ENCODE assay signal across 10 mouse cellular contexts in the genomic region with DNA sequence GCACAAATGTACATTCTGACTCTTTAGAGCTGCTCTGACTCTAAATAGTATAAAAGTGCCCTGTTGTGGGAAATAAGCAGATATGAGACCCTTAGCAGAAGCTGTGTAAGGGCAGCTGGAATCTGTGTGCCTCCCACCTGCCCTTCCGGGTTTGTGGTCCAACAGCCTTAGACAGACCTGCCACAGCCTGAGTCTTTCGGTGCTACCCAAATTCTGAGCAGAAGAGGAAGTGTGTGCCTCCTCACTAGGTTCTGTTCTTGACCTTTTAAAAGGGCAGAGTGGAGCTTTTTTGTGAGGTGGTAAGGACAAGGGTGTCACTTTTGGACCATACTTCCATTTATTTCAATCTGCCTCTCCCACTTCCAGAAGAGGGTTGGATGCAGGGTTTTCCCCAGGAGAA. TPM values are rescaled to one million over a fixed set of nuclear protein-coding genes. Genes with fewer than 3 reads are reported as not detected.
A peak's percentile ranks its signal among the peaks of the same experiment; 100 is the strongest.
DNase-seq lines count a peak whose midpoint lies in the region; ATAC-seq and TF ChIP-seq lines count a peak whose summit lies in the region.
"Had no signal": no experiment of that assay in that cellular context is flagged by ENCODE, and none has a peak within 500 bp of the region (broad histone marks: within the 10 kb centered on the region; RNA-seq: fewer than 3 reads in every experiment).

No protein-coding gene starts in this region.

- H3K9ac ChIP-seq in heart, postnatal 0 days (replicated peaks; ENCODE audit: low read depth, low read length): no peak overlapping the region
- no peak overlapping the region for H3K9ac ChIP-seq in midbrain, embryonic 13.5 days (replicated peaks)
- H3K9ac ChIP-seq: midbrain, embryonic 15.5 days had no signal

- intact Hi-C loops in heart, postnatal 36 days (cut with DNase I): no loop called here

- DNase-seq in heart, postnatal 0 days (ENCODE audit: low spot score): no peak
- no peak for DNase-seq in heart, postnatal 36 days
- peak; percentile 86 for DNase-seq in A20 (ENCODE audit: low read depth, low spot score)
- no peak for DNase-seq in layer of hippocampus, adult 9-11 months
- DNase-seq in embryo, embryonic 10.5 days (ENCODE audit: low spot score): no peak
- DNase-seq: cerebellum, adult 8-10 months had no signal

- no peak for ATAC-seq in heart, postnatal 0 days (ENCODE audit: insufficient read depth, low read depth)
- ATAC-seq in megakaryocyte progenitor cell, adult 5-6 weeks (replicated peaks; ENCODE audit: poor library complexity): peak; percentile 33
- no peak for ATAC-seq in midbrain, embryonic 13.5 days
- ATAC-seq: midbrain, embryonic 15.5 days had no signal

- H3K9me3 ChIP-seq in heart, postnatal 0 days (replicated peaks; ENCODE audit: control insufficient read depth, low read length): no peaks in the 10 kb centered on the region
- no peaks in the 10 kb centered on the region for H3K9me3 ChIP-seq in midbrain, embryonic 13.5 days
- H3K9me3 ChIP-seq: midbrain, embryonic 15.5 days had no signal

- TF ChIP-seq CTCF in heart, postnatal 0 days (IDR thresholded peaks at IDR 0.05; ENCODE audit: low read depth): no peak
- no peak for TF ChIP-seq CTCF in bone marrow macrophage, adult 2 months (IDR thresholded peaks at IDR 0.05; ENCODE audit: low read depth, low read length)

- no peak overlapping the region for H3K4me3 ChIP-seq in heart, postnatal 0 days (ENCODE audit: low read depth, low read length)
- no peak overlapping the region for H3K4me3 ChIP-seq in bone marrow macrophage, adult 2 months (ENCODE audit: insufficient read depth, low read length)
- no peak overlapping the region for H3K4me3 ChIP-seq in midbrain, embryonic 13.5 days (replicated peaks)
- H3K4me3 ChIP-seq: midbrain, embryonic 15.5 days had no signal

- no peak for TF ChIP-seq EP300 in heart, postnatal 0 days (IDR thresholded peaks at IDR 0.05; ENCODE audit: low read depth)

- H3K4me1 ChIP-seq in heart, postnatal 0 days (ENCODE audit: control insufficient read depth, insufficient read depth): peaks cover 28% of the 10 kb centered on the region; the same call in 1 of the 2 replicates
- H3K4me1 ChIP-seq in bone marrow macrophage, adult 2 months (ENCODE audit: control insufficient read depth, insufficient read depth, low read length): peaks cover 46% of the 10 kb centered on the region
- H3K4me1 ChIP-seq in midbrain, embryonic 13.5 days (replicated peaks): no peaks in the 10 kb centered on the region
- H3K4me1 ChIP-seq: midbrain, embryonic 15.5 days had no signal

- H3K36me3 ChIP-seq in heart, postnatal 0 days (replicated peaks; ENCODE audit: control insufficient read depth, insufficient read depth, low read length): no peaks in the 10 kb centered on the region
- H3K36me3 ChIP-seq in midbrain, embryonic 13.5 days: no peaks in the 10 kb centered on the region
- H3K36me3 ChIP-seq: midbrain, embryonic 15.5 days had no signal

- TF ChIP-seq POLR2A in bone marrow macrophage, adult 2 months (IDR thresholded peaks at IDR 0.05; ENCODE audit: borderline replicate concordance, low read depth, low read length): no peak

- 64% methylated on average over 2 of the region's 2 CpGs for WGBS in heart, postnatal 0 days
- 80% methylated on average over 2 of the region's 2 CpGs for WGBS in midbrain, embryonic 13.5 days

- peak overlapping the region; percentile 67 for H3K27ac ChIP-seq in heart, postnatal 0 days (ENCODE audit: low read depth)
- H3K27ac ChIP-seq in bone marrow macrophage, adult 2 months (ENCODE audit: insufficient read depth, low read depth, low read length): peak overlapping the region; percentile 96
- no peak overlapping the region for H3K27ac ChIP-seq in midbrain, embryonic 13.5 days
- H3K27ac ChIP-seq: midbrain, embryonic 15.5 days had no signal

- no peak overlapping the region for H3K4me2 ChIP-seq in heart, postnatal 0 days (ENCODE audit: low read depth, low read length)
- no peak overlapping the region for H3K4me2 ChIP-seq in midbrain, embryonic 13.5 days (replicated peaks)
- H3K4me2 ChIP-seq: midbrain, embryonic 15.5 days had no signal

- H3K27me3 ChIP-seq in heart, postnatal 0 days (ENCODE audit: control insufficient read depth, insufficient read depth, low read length): no peaks in the 10 kb centered on the region
- no peaks in the 10 kb centered on the region for H3K27me3 ChIP-seq in midbrain, embryonic 13.5 days
- H3K27me3 ChIP-seq: midbrain, embryonic 15.5 days had no signal

RNA-seq across cellular contexts. Expression of a gene that starts 33.1 kb away (rescaled TPM):
- 32.6 and 42.6 TPM in 2 replicates for total RNA-seq in heart, postnatal 0 days (2014; rRNA removed; ENCODE audit: low replicate concordance)
- polyA plus RNA-seq in heart, postnatal 0 days (2015; fragmentation: Nextera tagmentation; extraction: Ambion mirVana): 23.7 and 24.0 TPM in 2 replicates
- total RNA-seq in heart, postnatal 36 days (2021): 10 to 100 TPM; 31.5 to 32.6 TPM
- 89.1 and 92.5 TPM in 2 replicates for polyA plus RNA-seq in bone marrow macrophage, adult 2 months (2012; ENCODE audit: insufficient read depth, insufficient read length, missing spikeins)
- 32.2 and 33.3 TPM in 2 replicates for total RNA-seq in megakaryocyte progenitor cell, adult 5-6 weeks (2015)
- 34.7 and 36.3 TPM in 2 replicates for total RNA-seq in megakaryocyte progenitor cell, adult 5-6 weeks (2017)
- 54.7 and 55.2 TPM in 2 replicates for polyA plus RNA-seq in midbrain, embryonic 13.5 days (2015; fragmentation: Nextera tagmentation; extraction: Ambion mirVana)

RNA-seq across cellular contexts. Expression of a gene that starts 46.0 kb away (rescaled TPM):
- total RNA-seq in heart, postnatal 0 days (2014; rRNA removed; ENCODE audit: low replicate concordance): 44.4 and 63.3 TPM in 2 replicates
- polyA plus RNA-seq in heart, postnatal 0 days (2015; fragmentation: Nextera tagmentation; extraction: Ambion mirVana): 89.0 and 99.4 TPM in 2 replicates
- 100 to 1,000 TPM; 113 to 116 TPM for total RNA-seq in heart, postnatal 36 days (2021)
- polyA plus RNA-seq in bone marrow macrophage, adult 2 months (2012; ENCODE audit: insufficient read depth, insufficient read length, missing spikeins): 345 and 358 TPM in 2 replicates
- total RNA-seq in megakaryocyte progenitor cell, adult 5-6 weeks (2015): 42.7 and 46.2 TPM in 2 replicates
- total RNA-seq in megakaryocyte progenitor cell, adult 5-6 weeks (2017): 36.6 and 39.2 TPM in 2 replicates
- polyA plus RNA-seq in midbrain, embryonic 13.5 days (2015; fragmentation: Nextera tagmentation; extraction: Ambion mirVana): 7.1 and 7.6 TPM in 2 replicates
